Mouse (Mus musculus) liver, embryonic 12.5 days (tissue): ENCODE measurements around the gene Magi2. TPM values are rescaled to one million over a fixed set of nuclear protein-coding genes. Genes with fewer than 3 reads are reported as not detected.
"Not testable (repeated sequence)": the region's sequence is repeated elsewhere in the genome, so short reads cannot be mapped to it uniquely, and the experiment has no call there.

Experiments
- ATAC-seq: fragments of 200-750 bp; cut with Nextera tagmentation; 2 replicates; pipeline ENCODE4 v1.8.0; 2017; ENCODE audit warnings: moderate number of reproducible peaks, mild to moderate bottlenecking, moderate library complexity
- H3K27ac ChIP-seq: fragments of 300-500 bp; sonication (generic); 2 replicates; pipeline ENCODE4 v1.5.1; 2016; ENCODE audit warnings: mild to moderate bottlenecking
- H3K27me3 ChIP-seq: fragments of 300-500 bp; sonication (generic); replicated peaks from 2 replicates; pipeline ENCODE4 v1.6.1; 2016; ENCODE audit warnings: mild to moderate bottlenecking, moderate library complexity
- H3K36me3 ChIP-seq: fragments of 300-500 bp; sonication (generic); 2 replicates; pipeline ENCODE4 v1.6.1; 2016; ENCODE audit warnings: mild to moderate bottlenecking, moderate library complexity
- H3K4me1 ChIP-seq: fragments of 300-500 bp; sonication (generic); 2 replicates; pipeline ENCODE4 v1.6.1; 2016
- H3K4me2 ChIP-seq: fragments of 300-500 bp; sonication (generic); 2 replicates; pipeline ENCODE4 v1.6.1; 2016; ENCODE audit warnings: mild to moderate bottlenecking, moderate library complexity
- H3K4me3 ChIP-seq: fragments of 300-500 bp; sonication (generic); 2 replicates; pipeline ENCODE4 v1.5.1; 2016; ENCODE audit warnings: mild to moderate bottlenecking, moderate library complexity
- H3K9ac ChIP-seq: fragments of 300-500 bp; sonication (generic); 2 replicates; pipeline ENCODE4 v1.6.1; 2016; ENCODE audit warnings: mild to moderate bottlenecking, moderate library complexity
- H3K9me3 ChIP-seq: fragments of 300-500 bp; sonication (generic); replicated peaks from 2 replicates; pipeline ENCODE4 v1.6.1; 2016; ENCODE audit warnings: mild to moderate bottlenecking, moderate library complexity
- WGBS: fragments of 180-500 bp; shearing (Covaris S2); methylation state at CpG from one replicate; pipeline ENCODE4 v1.1.7; 2016; ENCODE audit not compliant: insufficient replicate concordance; 5-methylcytosine and 5-hydroxymethylcytosine counted together
- polyA plus RNA-seq: library from polyadenylated mRNA; unstranded; fragments of >200 nt; fragmentation: Nextera tagmentation; extraction: Ambion mirVana; gene quantifications from 2 replicates; pipeline ENCODE4 v1.2.1, GENCODE M21; 2016

Magi2 gene
- polyA plus RNA-seq, 1 experiment from 2014 or later = 0.77 TPM

DNA sequence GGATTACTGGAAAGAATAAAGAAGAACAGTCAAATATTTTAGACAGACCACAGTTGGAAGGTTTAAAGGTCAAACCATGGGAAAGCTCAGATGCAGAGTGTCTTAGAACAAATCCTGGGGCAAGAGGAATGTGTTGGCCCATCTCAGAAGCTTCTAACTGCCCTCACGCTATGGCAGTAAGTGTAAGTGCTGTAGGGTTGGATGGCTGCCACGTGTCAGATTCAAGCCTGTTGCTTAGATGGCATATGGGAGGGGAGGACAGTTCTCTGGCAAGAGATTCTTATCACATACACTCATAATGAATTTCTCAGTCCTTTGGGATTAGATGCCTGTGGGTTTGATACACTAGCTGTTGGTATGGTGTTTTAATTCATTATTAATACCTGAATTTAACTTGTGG is 238.5 kb downstream of the Magi2 start:
- Histone ChIP-seq H3K27ac (no peak overlapping the region), H3K9ac (no peak overlapping the region), H3K4me1 (no peaks in the 10 kb centered on the region), H3K27me3 (no peaks in the 10 kb centered on the region), H3K9me3 (no peaks in the 10 kb centered on the region), H3K4me2 (no peak overlapping the region), H3K4me3 (no peak overlapping the region), H3K36me3 (no peaks in the 10 kb centered on the region)
- 39% methylated on average over 2 of the region's 2 CpGs for WGBS
- ATAC-seq = no peak

DNA sequence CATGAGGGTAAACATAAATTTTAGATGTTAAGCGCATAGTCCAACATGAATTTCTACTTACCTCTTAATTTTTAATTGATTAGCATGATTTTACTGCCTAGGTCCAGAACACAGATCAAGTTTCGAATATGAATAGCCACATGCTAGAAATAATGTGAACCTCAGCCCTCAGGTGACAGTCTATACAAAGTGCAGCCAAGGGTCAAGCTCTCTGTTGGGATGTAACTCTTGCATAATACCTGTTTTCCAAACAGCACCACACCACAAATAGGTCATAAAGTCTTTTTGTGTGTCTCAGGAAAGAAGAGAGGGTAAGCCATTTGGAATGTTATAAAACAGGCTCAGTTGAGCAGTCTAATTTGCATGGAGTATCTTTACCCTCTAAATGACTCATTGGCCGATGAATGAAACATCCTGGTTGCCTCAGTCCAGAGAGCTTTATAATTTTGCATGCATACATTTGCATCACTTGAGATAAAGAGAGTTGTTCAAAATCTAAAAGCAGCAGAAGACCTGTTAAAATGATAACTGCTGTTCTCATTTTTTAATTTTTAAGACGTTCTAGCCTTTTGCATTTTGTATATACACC is 246.1 kb downstream of the Magi2 start:
- ATAC-seq = no peak
- WGBS = 63% methylated on average over 4 of the region's 4 CpGs
- no peaks in the 10 kb centered on the region for H3K36me3 ChIP-seq

DNA sequence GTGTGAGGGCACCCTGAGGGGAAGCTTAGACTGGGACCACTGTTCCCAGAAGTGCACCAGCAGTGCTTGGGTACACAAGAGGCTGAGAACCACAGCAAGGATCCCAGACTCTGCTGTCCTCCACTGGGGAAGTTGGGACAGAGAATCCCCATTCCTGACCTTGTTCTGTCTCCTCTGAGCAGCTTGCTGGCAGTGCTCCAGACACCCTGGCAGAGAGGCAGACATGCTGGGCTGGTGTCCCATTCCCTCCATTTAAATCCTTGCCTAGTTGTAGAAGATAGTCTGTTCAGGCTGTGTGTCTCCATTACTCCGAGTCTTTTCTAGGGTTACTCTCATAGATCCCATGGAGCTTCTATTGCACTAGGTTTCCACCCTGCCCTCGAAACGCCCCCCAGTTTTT is 256.1 kb downstream of the Magi2 start:
- Histone ChIP-seq H3K36me3 (no peaks in the 10 kb centered on the region), H3K9ac (no peak overlapping the region), H3K9me3 (no peaks in the 10 kb centered on the region), H3K4me2 (no peak overlapping the region), H3K4me3 (no peak overlapping the region), H3K4me1 (no peaks in the 10 kb centered on the region), H3K27ac (no peak overlapping the region), H3K27me3 (no peaks in the 10 kb centered on the region)
- no peak for ATAC-seq
- WGBS = 51% methylated on average over 3 of the region's 3 CpGs

More for the DNA sequence above, 246.1 kb downstream of the Magi2 start:
- Histone ChIP-seq H3K27ac (no peak overlapping the region), H3K4me3 (no peak overlapping the region), H3K9ac (no peak overlapping the region), H3K9me3 (no peaks in the 10 kb centered on the region), H3K4me2 (no peak overlapping the region), H3K27me3 (no peaks in the 10 kb centered on the region), H3K4me1 (no peaks in the 10 kb centered on the region)

DNA sequence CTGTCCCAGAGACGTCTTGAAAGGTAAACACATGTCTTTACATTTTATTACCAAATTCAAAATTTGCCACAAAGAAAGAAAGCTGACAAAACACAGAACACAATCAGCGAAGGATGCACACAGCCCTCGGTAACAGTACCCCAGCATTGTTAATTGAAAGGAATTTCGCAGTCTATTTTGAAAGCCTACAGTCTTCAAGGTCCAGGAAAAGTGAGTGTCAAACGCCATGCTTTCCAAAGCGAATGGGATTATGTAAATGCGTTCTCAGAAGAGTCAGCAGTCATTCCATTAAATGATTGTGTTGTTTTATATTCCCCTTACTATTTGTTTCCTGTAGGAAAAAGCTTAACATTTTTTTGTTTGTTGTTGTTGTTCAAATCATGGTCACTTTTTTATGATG is 261.1 kb downstream of the Magi2 start:
- Histone ChIP-seq H3K27me3 (no peaks in the 10 kb centered on the region), H3K27ac (no peak overlapping the region), H3K4me2 (no peak overlapping the region), H3K4me1 (no peaks in the 10 kb centered on the region), H3K4me3 (no peak overlapping the region), H3K9ac (no peak overlapping the region), H3K9me3 (no peaks in the 10 kb centered on the region), H3K36me3 (no peaks in the 10 kb centered on the region)
- WGBS = 22% methylated on average over 7 of the region's 7 CpGs
- ATAC-seq = no peak

DNA sequence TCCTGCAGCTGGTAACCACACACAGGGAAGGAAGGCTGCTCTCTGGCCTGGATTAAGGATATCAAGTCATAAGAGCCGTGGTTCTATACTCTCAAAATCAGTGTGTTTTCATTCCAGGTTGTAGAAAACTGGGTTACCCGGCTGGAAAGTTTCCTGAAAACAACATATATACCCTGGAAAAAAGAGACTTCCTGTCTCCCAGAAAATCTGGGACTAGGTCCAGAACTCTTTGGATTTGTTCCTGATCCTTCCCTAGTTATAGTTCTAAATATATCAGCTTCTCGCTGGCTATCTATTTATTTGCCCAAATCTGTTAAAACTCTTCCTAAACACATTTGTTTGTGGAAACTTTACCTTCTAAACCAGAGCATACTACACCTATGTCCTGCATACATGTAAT is 274.2 kb downstream of the Magi2 start:
- Histone ChIP-seq H3K4me1 (no peaks in the 10 kb centered on the region), H3K27me3 (no peaks in the 10 kb centered on the region), H3K9ac (no peak overlapping the region), H3K36me3 (no peaks in the 10 kb centered on the region), H3K4me3 (no peak overlapping the region), H3K4me2 (no peak overlapping the region), H3K9me3 (no peaks in the 10 kb centered on the region), H3K27ac (no peak overlapping the region)
- no peak for ATAC-seq
- WGBS = 57% methylated on average over 3 of the region's 3 CpGs

DNA sequence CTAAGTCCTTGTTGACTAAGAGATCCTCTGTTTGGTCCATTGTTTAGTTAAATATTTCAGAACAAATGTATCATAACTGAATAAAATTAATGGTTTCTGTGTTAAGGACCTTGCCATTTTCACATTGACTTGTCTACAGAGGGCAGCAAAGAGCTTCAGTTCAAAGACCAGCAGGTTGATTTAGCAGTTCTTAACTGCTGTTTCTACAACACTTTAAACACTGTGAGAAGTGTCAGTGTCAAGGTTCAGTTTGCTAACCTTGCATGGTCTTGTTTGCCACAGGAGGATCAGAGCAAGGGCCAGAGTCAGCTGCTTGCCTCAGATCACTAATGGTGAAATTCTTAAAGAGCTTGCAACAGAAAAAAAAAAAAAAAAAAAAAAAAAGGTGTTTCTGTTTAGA is 295.3 kb downstream of the Magi2 start:
- no peak overlapping the region for H3K4me2 ChIP-seq
- H3K9me3 ChIP-seq = no peaks in the 10 kb centered on the region
- no peaks in the 10 kb centered on the region for H3K36me3 ChIP-seq
- no peak overlapping the region for H3K4me3 ChIP-seq
- H3K9ac ChIP-seq = no peak overlapping the region
- ATAC-seq = no peak
- H3K4me1 ChIP-seq = no peaks in the 10 kb centered on the region
- H3K27me3 ChIP-seq = no peaks in the 10 kb centered on the region
- no peak overlapping the region for H3K27ac ChIP-seq

DNA sequence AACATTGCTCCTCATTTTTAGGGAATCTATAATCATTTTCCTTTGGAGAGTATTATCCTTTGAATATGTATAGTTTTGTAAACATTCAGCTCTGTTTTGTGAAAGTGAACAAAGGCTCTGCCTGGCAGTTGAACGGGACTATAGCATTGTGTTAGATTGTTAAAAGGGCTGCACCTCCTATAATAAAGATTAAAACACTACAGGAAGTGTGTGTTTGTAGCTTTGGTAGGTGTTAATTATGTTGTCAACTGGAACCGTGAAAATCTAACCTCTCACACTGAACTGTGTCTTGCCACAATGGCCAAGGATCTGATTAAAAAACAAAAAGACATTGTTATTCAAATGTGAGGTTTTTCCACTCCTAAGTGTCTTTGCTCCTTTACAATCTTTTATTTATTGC is 312.5 kb downstream of the Magi2 start:
- no peaks in the 10 kb centered on the region for H3K27me3 ChIP-seq

DNA sequence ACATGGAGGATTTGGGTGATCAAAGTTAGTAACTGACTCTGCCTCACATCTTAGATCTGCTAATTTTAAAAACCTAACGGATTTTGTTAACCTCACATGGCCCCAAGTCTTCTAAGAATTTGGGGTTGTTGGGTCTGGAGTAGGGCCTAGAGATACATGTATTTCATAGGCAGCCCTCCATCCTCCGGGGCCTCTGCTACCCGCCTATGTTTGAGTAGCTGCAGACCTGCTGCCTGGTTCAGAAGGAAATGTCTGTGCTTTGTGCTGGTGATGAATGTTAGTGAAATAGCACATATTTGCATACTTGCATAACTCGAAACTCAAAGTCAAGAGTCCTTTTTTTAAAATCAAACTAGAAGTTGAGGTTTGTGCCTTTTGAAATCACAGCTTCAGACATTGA is 319.6 kb downstream of the Magi2 start:
- WGBS = 59% methylated on average over 4 of the region's 4 CpGs
- H3K4me2 ChIP-seq = no peak overlapping the region
- H3K27me3 ChIP-seq = no peaks in the 10 kb centered on the region
- no peak for ATAC-seq
- no peak overlapping the region for H3K4me3 ChIP-seq
- H3K36me3 ChIP-seq = no peaks in the 10 kb centered on the region
- no peaks in the 10 kb centered on the region for H3K4me1 ChIP-seq
- no peaks in the 10 kb centered on the region for H3K9me3 ChIP-seq
- no peak overlapping the region for H3K9ac ChIP-seq
- no peak overlapping the region for H3K27ac ChIP-seq

More for the DNA sequence above, 312.5 kb downstream of the Magi2 start:
- WGBS = 33% methylated on average over 2 of the region's 2 CpGs
- ATAC-seq = no peak
- Histone ChIP-seq H3K4me2 (no peak overlapping the region), H3K4me3 (no peak overlapping the region), H3K4me1 (no peaks in the 10 kb centered on the region), H3K9ac (no peak overlapping the region), H3K36me3 (no peaks in the 10 kb centered on the region), H3K27ac (no peak overlapping the region), H3K9me3 (no peaks in the 10 kb centered on the region)

DNA sequence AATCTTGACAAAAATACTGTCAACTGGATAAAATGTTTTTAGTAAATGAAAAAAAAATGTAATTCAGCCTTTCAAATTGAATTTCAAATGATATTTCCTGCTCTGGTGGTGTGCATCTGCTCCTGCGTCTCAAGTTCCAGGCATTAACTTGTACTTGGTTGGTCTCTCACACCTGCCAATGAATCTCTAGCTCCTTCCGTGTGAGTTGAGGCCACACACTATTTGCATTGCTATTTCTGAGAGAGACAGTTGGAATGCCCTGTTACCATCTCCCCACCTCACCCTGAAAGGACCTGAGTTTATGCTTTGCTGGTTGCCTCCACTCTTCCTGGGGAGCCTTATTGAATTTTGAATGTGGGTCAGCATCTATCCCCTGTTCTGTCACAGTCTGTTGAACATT is 320.1 kb downstream of the Magi2 start:
- Histone ChIP-seq H3K27ac (no peak overlapping the region), H3K9ac (no peak overlapping the region), H3K4me1 (no peaks in the 10 kb centered on the region), H3K4me3 (no peak overlapping the region), H3K36me3 (no peaks in the 10 kb centered on the region), H3K27me3 (no peaks in the 10 kb centered on the region), H3K4me2 (no peak overlapping the region), H3K9me3 (no peaks in the 10 kb centered on the region)
- no peak for ATAC-seq
- 67% methylated on average over 2 of the region's 2 CpGs for WGBS

DNA sequence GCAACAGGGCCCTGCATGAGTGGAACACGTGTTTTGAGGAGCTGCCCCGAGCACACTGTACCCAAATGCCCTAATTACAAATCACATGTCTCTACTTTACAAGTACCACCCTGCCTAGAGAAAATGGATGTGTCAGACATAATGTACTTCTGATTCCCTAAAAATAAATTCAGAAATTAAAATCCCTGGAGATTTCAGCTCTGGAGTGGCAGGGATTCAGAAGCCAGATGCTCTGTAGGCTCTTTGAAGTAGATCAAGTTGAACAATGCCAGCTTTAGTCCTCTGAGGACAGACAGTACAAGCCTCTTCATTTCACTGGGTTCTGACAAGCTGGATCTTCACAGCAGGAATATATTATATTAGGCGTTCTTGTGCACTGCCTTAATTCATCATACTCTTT is 326.7 kb downstream of the Magi2 start:
- WGBS = 65% methylated on average over 3 of the region's 3 CpGs
- H3K36me3 ChIP-seq = no peaks in the 10 kb centered on the region

DNA sequence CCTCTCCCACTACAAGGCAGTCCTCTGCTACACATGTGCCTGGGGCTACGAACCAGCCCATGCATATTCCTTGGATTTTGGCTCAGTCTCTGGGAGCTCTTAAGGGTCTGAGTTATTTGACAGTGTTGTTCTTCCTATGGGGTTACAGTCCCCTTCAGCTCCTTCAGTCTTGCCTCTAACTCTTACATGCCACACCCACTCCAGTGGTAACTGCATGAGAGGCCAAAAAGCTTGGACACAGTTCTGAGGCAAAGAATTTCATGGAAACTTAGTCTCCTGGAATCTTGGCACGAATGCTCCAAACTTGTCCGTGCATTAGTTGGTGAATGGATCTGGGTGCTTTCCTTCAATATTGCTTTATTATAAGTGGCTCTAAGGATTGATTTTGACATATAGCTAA is 338.8 kb downstream of the Magi2 start:
- no peaks in the 10 kb centered on the region for H3K4me1 ChIP-seq
- no peak overlapping the region for H3K27ac ChIP-seq
- ATAC-seq = no peak
- no peak overlapping the region for H3K9ac ChIP-seq
- H3K36me3 ChIP-seq = no peaks in the 10 kb centered on the region
- no peak overlapping the region for H3K4me2 ChIP-seq
- H3K4me3 ChIP-seq = no peak overlapping the region
- no peaks in the 10 kb centered on the region for H3K9me3 ChIP-seq
- H3K27me3 ChIP-seq = no peaks in the 10 kb centered on the region
- WGBS = 64% methylated on average over 3 of the region's 3 CpGs

More for the DNA sequence above, 326.7 kb downstream of the Magi2 start:
- no peak overlapping the region for H3K4me2 ChIP-seq
- H3K27me3 ChIP-seq = no peaks in the 10 kb centered on the region
- no peak overlapping the region for H3K9ac ChIP-seq
- H3K4me1 ChIP-seq = no peaks in the 10 kb centered on the region
- no peak overlapping the region for H3K27ac ChIP-seq
- H3K4me3 ChIP-seq = no peak overlapping the region
- ATAC-seq = no peak
- H3K9me3 ChIP-seq = no peaks in the 10 kb centered on the region

DNA sequence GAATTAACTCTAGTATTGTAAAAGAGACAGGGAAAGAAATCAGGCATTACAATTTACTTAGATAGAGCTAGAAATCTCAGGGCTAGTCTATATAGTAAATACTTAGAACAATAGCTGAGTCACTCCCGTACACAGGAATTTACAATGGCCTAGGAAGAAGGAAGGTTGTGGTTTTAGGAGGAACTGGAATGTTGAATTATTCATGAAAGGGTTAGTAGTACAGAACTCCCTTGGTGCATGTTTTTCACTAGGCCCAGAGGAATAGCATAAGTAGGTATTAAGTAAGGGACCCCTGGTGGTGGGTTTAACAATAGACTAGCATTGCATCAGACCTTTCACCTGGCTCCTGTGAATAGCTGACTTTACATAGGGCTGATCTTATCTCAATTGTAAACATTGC is 339.3 kb downstream of the Magi2 start:
- not testable (repeated sequence) for H3K4me3 ChIP-seq, H3K9me3 ChIP-seq, ATAC-seq, H3K27ac ChIP-seq, H3K9ac ChIP-seq, H3K36me3 ChIP-seq, H3K27me3 ChIP-seq, H3K4me1 ChIP-seq, H3K4me2 ChIP-seq
- WGBS = 58% methylated on average over 1 of the region's 1 CpGs

DNA sequence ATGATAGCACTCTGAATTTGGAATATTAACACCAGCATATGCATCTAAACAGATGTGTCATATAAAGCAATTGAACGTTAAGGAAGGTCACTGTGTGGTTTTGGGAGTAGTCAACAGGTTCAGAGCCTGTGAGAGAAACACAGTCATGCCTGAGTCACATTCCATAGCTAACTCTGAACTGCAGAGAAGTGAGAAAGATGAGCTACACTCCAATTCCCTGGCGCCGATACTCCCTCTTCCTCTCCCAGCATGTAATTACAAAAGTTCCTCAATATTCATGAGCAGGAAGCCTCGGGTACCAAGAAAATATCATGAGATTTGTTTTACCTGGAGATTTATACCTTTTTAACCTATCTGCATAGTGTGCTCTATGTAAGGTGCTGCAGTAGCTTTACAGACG is 380.9 kb downstream of the Magi2 start:
- Histone ChIP-seq H3K9ac (no peak overlapping the region), H3K27me3 (no peaks in the 10 kb centered on the region), H3K4me1 (no peaks in the 10 kb centered on the region), H3K4me3 (no peak overlapping the region), H3K9me3 (no peaks in the 10 kb centered on the region), H3K36me3 (no peaks in the 10 kb centered on the region), H3K27ac (no peak overlapping the region), H3K4me2 (no peak overlapping the region)
- WGBS = 59% methylated on average over 5 of the region's 5 CpGs
- no peak for ATAC-seq
